Mouse (Mus musculus): Measurements from ENCODE around the gene Strip2. TPM values are rescaled to one million over a fixed set of nuclear protein-coding genes. Genes with fewer than 3 reads are reported as not detected.

Gene Strip2
- total RNA-seq, 2 experiments from 2014 or later: 20.9 to 22.1 TPM

DNA sequence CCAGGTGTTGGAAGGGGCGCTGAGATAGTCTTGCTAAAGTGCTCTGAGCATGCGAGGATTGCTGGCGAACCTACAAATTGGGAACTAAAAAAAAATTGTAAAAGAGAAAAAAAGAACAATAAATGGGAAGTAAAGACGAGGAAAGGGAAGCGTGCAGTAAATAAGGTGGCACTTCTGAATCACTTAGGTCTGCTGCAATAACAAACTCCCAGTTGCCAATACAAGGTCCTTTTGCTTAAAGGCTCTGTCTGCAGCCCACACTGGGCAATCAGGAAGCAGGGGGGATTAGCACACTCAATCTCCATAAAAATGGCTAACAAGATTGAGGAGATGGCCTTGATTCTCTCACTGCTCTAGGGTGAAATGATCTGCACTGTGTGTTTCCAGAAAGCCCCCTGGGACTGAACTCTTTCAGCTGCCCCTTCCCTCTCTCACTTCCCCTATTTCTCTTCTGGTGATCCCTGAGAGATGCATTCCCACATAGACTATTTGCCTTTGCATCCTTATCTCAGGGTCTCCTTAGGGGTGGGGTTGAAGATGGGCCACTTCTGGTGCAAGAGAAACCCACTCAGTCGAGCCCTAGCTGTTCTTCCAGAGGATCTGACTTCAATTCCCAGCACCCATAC is 8.9 kb downstream of the Strip2 start:
- no peak for DNase-seq (ENCODE audit: extremely low spot score in 1 of 2, low spot score in 1 of 2)

- no peak for DNase-seq (ENCODE audit: extremely low spot score in 1 of 2, low spot score in 1 of 2)
Measured at GRCm38 (mm10) chr6:29930087-29930486, 13.3 kb downstream of the Strip2 start.

DNA sequence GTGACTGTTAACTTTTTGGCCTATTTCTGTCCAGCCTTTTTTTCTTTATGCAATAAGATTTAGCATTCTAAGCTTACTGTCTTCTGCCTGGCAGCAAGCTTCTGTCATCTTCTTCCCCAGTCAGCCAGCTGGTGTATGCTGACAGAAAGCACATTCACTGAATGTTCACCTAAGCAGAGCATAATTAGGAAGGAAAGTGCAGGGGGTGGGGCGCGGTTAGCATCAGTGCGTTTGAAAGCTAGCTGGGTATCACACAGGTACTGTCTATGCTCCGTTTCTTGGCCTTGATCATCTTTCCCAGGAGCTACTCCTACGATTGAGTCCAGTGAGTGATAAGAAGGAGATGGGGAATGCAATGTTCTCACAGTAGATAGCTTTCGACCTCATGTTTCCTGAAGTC is 13.9 kb downstream of the Strip2 start:
- DNase-seq (ENCODE audit: extremely low spot score in 1 of 2, low spot score in 1 of 2): no peak

DNA sequence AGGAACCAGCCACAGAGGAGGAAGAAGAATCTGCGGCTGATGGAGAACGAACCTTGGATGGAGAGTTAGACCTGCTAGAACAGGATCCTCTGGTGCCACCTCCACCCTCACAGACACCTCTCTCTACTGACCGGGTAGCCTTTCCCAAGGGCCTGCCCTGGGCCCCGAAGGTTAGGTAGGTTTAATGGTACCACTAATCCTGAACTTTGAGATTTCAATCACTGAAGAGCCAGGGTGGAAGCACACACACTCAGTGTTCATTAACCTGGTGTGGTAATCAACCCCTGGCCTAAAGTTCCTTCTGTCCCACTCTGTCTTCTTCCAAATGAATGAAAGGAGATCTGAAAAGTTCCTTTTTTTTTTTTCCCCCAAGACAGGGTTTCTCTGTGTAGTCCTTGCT is 14.4 kb downstream of the Strip2 start:
- DNase-seq (ENCODE audit: extremely low spot score in 1 of 2, low spot score in 1 of 2): no peak

- no peak for DNase-seq (ENCODE audit: extremely low spot score in 1 of 2, low spot score in 1 of 2)
Measured at GRCm38 (mm10) chr6:29935741-29936140, 18.9 kb downstream of the Strip2 start.

DNA sequence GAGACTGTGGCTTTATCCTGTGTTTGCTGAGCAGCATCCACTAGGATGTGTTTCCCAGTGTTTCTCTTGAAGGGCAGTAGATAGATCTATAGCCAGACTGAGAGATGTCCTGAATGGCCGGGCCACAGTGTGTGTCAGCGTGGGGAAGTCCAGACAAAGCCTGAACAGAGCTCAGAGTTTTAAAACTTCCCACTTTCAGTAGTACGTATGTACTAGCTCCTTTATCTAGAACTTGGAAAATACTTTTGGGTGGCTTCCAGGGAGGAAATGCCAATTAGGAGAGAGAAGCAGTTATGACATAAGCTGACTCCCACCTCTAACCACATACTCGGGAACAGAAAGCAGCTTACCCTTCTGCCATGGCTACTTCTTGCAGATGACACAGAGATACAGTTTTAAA is 23.6 kb downstream of the Strip2 start:
- no peak for DNase-seq (ENCODE audit: extremely low spot score in 1 of 2, low spot score in 1 of 2)

DNA sequence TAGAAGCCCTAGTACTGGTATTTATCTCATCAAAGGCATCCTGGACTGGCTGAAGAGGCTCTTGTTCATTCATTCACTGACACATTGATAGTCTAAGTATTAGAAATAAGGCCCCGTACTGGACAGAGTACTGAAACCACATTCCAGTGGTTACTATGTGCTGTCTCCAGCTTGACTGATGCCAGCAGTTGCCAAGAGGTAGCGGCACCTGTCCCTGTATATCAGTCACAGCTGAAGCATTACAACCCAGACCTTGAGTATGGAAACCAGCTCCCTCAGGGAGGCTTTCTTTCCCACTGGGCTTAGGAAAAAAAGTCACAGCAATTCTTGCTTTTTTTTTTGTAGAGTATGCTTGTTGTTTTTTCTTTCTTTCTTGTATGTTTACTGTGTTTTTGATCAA is 24.2 kb downstream of the Strip2 start:
- DNase-seq (ENCODE audit: extremely low spot score in 1 of 2, low spot score in 1 of 2): no peak

- no peak for DNase-seq (ENCODE audit: extremely low spot score in 1 of 2, low spot score in 1 of 2)
Measured at GRCm38 (mm10) chr6:29944465-29944864, 27.7 kb downstream of the Strip2 start.

DNA sequence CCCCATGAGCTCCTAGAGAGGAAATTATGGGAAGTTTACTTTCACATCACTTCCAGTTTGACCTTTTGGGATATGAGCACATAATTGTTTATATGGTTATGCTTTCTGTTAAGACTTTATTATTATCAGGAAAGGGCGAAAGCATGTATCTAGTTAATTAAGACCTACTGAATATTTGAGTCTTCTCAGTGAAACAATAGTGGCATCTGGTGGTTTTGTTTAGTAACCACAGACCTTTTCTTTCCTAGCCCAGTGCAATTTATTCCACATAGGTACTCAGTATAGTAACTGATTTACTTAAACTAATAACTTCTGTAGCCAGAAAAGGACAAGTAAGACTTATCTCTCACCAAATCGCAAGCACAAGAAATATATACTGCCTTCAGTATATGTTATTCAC is 29.8 kb downstream of the Strip2 start:
- DNase-seq (ENCODE audit: extremely low spot score in 1 of 2, low spot score in 1 of 2): no peak

DNA sequence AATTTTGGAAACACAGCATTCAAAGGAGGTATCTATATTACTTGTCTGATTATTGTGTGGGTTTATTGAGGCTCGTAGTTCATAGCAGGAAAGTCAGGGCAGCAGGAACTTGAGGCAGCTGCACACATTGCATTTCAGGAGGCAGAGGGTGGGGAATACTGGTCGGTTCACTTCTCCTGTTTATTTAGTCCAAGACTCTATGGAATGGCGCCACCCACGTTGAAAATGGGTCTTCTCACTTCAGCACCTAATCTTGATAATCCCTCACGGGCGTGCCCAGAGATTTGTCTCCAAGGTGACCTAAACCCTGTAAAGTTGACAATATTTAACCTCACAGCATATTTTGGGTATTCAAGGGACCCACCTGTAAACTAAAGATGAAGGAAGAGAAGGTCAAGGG is 31.0 kb downstream of the Strip2 start:
- DNase-seq (ENCODE audit: extremely low spot score in 1 of 2, low spot score in 1 of 2): no peak

DNA sequence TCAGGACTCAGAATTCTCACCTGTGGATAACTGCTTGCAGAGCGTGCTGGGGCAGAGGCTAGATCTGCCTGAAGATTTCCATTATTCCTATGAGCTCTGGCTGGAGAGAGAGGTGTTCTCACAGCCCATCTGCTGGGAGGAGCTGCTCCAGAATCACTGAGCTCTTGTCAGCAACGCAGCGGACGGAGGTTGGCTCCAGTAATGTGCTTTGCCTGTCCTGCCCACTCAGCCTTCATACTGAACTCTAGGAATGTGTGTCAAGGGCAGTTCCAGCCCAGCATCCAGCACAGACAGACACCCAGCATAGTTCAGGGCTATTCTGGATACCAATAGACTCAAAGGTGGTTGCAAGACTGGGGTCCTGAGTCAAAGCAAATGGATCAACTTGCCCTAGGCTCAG is 39.9 kb downstream of the Strip2 start:
- DNase-seq (ENCODE audit: extremely low spot score in 1 of 2, low spot score in 1 of 2): no peak

DNA sequence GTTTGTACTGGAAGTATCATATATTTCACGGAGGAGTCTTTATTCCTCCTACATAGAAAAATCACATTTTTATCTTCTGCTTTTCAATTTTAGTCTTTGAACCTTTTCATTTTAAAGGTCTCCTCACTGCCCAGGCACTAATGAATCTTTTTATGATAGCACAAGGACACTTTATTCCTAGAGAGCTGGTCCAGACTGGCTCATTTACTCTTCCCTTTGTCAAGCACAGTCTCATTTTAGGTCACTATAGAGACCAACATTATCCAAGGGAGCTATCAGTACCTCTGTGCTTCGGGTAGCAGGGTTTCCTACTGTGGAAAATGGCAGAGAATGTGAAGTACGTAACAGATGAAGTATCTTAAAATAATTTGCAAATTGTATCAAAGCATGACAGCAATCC is 41.9 kb downstream of the Strip2 start:
- DNase-seq (ENCODE audit: extremely low spot score in 1 of 2, low spot score in 1 of 2): no peak

DNA sequence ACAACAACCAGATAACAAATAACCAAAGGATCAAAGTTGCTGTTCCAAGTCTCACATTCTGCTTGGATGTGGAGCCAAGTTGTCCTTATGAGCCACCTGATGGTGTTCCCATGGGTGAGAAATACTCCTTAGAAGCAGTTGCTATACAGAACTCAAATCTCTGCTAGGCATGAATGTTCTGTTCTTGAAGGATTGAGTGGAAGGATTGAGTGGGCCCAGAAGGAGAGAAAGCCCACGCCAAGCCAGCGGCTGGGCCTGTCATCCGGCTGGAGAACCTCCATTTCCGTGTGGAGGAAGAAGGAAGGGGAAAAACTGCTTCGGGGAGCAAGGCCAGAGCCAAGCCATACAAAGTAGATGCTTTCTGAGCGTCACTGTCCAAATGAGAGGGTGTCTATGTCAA is 44.3 kb downstream of the Strip2 start:
- no peak for DNase-seq (ENCODE audit: extremely low spot score in 1 of 2, low spot score in 1 of 2)

- DNase-seq (ENCODE audit: extremely low spot score in 1 of 2, low spot score in 1 of 2): no peak
Measured at GRCm38 (mm10) chr6:29967917-29968316, 51.1 kb downstream of the Strip2 start.

DNA sequence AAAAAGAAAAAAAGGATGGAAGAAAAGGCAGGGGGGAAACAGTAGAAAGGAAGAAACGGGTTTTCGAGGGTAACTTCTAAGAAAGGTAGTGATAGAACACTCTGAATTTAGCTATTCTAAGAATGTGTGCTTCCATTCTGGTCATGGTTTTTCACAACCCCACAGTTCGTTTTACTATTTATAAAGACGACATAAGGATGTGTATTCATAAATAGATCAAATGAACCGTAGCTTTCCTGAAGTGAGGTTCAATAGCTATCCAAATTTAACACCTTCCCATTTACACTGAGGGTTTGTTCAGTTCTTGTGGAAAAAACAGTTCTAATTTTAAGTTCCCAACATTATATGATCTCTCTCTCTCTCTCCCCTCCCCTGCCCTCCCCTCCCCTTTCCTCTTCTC is 56.5 kb downstream of the Strip2 start:
- DNase-seq (ENCODE audit: extremely low spot score in 1 of 2, low spot score in 1 of 2): no peak

DNA sequence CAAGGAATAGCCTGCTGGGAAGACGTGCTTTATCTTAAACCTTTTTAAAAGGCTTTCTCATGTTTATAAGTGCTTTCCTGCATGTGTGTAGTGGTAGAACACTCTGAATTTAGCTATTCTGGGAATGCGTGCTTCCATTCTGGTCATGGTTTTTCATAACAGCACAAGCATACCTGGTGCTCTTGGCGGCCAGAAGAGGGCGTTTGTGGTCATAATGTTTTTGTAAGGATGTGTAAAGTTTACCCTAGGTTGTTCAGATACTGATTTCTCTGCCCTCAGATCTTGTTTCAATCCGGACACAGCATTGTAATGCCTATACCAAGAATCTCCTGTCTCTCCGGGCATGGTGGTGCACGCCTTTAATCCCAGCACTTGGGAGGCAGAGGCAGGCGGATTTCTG is 58.0 kb downstream of the Strip2 start:
- no peak for DNase-seq (ENCODE audit: extremely low spot score in 1 of 2, low spot score in 1 of 2)

DNA sequence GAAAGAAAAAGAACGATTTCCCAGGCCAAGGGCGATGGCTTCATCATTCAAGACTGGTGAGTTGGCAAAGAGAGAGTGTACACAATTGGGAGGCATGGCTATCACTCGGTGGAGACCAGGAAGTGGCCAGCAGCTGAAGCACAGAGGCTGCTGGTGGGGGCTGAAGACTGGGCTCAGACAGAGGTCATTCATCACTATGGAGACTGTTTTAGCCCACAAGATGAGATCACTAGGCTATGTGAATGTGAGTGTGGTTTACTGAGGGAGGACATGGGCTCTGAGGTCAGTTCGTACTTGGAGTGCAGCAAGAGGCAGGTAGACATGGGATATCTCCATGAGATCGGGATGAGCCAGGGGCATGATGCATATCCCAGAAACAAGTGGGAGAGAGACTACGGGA is 63.6 kb downstream of the Strip2 start:
- DNase-seq (ENCODE audit: extremely low spot score in 1 of 2, low spot score in 1 of 2): no peak

- DNase-seq (ENCODE audit: extremely low spot score in 1 of 2, low spot score in 1 of 2): no peak
Measured at GRCm38 (mm10) chr6:29981797-29982196, 65.0 kb downstream of the Strip2 start.

DNA sequence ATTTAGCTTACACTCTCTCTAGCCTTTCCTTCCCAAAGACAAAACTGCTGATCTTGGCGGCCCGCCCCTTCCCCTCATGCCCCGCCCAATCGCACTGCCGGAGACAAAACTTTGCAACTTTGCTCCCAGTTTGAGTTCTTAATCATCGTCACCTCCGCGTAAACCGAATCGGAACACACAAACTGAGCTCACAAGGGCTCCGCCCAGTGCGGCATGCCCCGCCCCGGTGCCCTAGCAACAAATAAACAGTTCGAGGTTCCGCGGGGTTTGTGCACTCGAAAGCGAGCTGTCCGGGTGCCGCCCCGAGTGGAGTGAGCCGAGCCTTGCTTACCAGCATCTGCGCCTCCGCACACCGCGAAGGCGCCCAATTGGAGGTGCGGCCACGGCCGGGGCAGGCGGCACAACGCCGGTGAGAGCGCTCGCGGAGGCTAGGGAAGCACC is 68.3 kb downstream of the Strip2 start:
- peak; percentile 22 to 43 for DNase-seq (ENCODE audit: extremely low spot score in 1 of 2, low spot score in 1 of 2)

- no peak for DNase-seq (ENCODE audit: extremely low spot score in 1 of 2, low spot score in 1 of 2)
Measured at GRCm38 (mm10) chr6:29985504-29985903, 68.7 kb downstream of the Strip2 start.

DNA sequence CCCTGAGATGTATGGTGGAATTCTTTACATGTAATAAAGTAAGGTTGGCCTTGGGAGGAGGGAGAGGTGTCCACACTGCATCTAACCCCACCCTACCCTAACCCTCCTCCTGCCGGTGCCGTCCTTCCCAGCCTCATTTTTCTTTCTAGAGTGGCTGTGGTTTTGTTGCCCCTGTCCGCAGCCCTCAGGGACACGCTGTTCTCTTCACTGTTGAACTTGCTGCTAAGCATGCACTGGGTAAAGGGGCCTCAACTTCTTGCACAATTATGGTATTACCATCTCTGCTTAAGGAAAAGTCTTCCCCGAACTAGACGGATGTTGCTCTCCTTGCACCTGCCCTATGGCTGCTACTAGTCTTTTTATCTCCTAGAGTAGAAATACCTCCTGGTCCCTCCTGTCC is 69.2 kb downstream of the Strip2 start:
- no peak for DNase-seq (ENCODE audit: extremely low spot score in 1 of 2, low spot score in 1 of 2)

DNA sequence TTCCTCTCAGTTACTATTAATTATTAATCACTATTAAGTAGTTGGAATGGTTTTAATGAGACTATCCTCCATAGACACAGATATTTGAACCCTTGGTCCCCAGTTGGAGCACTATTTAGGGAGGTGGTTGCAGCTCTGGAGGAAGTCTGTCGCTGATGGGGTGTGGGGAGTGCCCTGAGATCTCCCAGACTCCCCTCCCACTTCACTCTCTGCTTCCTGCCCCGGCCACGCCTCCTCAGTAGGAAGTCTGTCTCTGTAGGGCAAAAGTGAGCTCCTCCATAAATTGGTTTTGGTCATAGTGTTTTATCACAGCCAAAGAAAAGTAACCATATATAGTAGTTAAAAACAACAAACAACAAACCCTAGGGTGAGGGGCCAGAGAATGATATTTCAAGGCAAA is 70.4 kb downstream of the Strip2 start:
- DNase-seq (ENCODE audit: extremely low spot score in 1 of 2, low spot score in 1 of 2): no peak

GRCm38 (mm10) chr6:29998140-29998539 is 81.3 kb downstream of the Strip2 start:
- DNase-seq (ENCODE audit: extremely low spot score in 1 of 2, low spot score in 1 of 2): no peak
